Mouse (Mus musculus): ENCODE data around the gene Kif18a.

The Kif18a gene

GRCm38 (mm10) chr2:109384019-109384418 is 103.5 kb downstream of the Kif18a start:
- no peak for DNase-seq

GRCm38 (mm10) chr2:109386211-109386610 is 105.7 kb downstream of the Kif18a start:
- DNase-seq = no peak

- no peak for DNase-seq
Observed at GRCm38 (mm10) chr2:109388733-109389132, 108.2 kb downstream of the Kif18a start.

- DNase-seq = no peak
Observed at GRCm38 (mm10) chr2:109389977-109390376, 109.4 kb downstream of the Kif18a start.

Measured in kidney, postnatal 4 days (tissue).